Mouse (Mus musculus) kidney, adult 2 months (tissue): ENCODE measurements around the gene Spata9.

ENCODE experiments used
- CTCF ChIP-seq: fragments of 200-500 bp; conservative IDR thresholded peaks from 2 replicates; pipeline ENCODE4 v1.5.1; 2011; ENCODE audit warnings: low read depth, mild to moderate bottlenecking, control low read depth, low read length, moderate library complexity, mixed read lengths; ENCODE audit not compliant: insufficient read depth, insufficient read length
- POLR2A ChIP-seq: fragments of 200-500 bp; IDR thresholded peaks from one replicate; pipeline ENCODE4 v1.6.1; 2011; ENCODE audit warnings: low read depth, low read length, control low read depth

DNA sequence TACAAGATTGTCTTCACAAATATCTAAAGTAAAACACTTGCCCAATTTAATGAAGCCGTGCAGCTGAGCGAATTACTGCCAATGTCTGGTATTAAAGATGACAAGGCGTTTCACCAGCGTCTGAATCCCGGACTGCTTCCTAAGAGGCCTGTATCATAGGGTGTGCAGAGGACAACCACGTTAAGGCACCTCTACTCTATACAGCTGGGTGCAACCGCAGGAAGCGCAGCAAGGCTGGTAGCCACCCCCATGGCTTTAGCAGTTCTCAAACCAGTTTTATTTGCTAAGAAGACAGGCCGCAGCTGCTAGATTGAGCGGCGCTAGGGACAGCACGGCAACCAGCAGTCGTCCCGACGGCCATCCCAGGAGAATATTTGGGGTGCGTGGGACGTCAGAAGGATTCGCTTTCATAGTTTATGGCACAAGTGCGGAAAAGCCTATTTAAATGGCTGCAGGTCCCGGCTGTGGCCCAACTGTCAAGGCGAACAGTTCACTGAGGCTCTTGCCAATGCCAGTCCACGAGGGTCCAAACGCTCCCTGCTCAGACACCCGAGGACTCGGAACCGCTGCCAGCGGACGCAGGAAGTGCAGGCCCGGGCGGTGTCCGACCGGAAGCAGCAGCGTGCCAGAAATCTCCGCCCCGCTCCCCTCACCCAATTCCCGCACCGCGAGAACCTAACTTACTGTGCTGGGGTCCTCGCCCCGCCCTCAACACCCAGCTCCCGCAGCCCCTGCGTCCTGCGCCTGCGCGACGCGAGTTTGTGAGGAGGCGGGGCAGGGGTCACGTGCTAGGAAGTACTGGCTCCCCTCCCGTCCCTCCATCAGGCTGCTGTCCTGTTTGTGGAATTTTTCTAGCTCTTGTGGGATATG is 51.3 kb downstream of the Spata9 start, which contains the start of gene Rfesd:
- TF ChIP-seq CTCF (no peak), POLR2A (peak; percentile 93)
